Mouse (Mus musculus): Measurements from ENCODE around the gene Tex14.

GRCm38 (mm10) chr11:87587211-87587874, 182.5 kb downstream of the Tex14 start:
- no peak for TF ChIP-seq CTCF (IDR thresholded peaks at IDR 0.05; ENCODE audit: control insufficient read depth, insufficient read depth, insufficient read length)
- no peak for TF ChIP-seq USF1 (IDR thresholded peaks at IDR 0.05; ENCODE audit: low read depth)

Data from C2C12 (cell line).